Mouse (Mus musculus): ENCODE measurements around the gene Tmco4.

GRCm38 (mm10) chr4:139101546-139101945, 128.9 kb downstream of the Tmco4 start:
- TF ChIP-seq CTCF (IDR thresholded peaks at IDR 0.05; ENCODE audit: insufficient read depth, low read depth, low read length) (no peak), POLR2A (IDR thresholded peaks at IDR 0.05; ENCODE audit: insufficient read depth, low read depth, low read length) (no peak)

All from olfactory bulb, adult 2 months (tissue).